Mouse (Mus musculus) cerebellum, postnatal 25 days (tissue): ENCODE data around the gene Parva.

Experiments
- DNase-seq, 2 experiments: peaks; one replicate each; pipeline ENCODE4 v3.0.0; 2021; ENCODE audit warnings: mixed read lengths in 2 of 2

Gene Parva

DNA sequence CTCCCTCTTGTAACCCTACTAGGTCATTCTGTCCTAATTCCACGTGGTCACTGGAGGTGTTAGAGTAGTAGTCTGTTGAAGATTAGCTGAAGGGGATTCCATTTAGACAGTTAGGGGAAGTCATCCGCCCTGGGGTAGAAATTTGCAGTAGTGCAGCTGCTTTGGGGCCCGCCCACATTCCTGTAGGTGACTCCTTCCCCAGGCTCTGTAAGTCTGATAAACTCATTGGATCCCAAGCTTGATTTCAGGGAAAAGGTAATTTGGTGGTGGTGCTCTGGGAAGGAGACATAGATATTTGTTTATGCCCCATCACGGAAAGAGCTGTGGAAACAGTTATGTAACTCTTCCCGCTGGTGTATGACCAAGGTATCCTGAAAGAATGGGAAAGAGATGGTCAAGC, 494 bp upstream of the Parva start:
- DNase-seq = no peak

DNA sequence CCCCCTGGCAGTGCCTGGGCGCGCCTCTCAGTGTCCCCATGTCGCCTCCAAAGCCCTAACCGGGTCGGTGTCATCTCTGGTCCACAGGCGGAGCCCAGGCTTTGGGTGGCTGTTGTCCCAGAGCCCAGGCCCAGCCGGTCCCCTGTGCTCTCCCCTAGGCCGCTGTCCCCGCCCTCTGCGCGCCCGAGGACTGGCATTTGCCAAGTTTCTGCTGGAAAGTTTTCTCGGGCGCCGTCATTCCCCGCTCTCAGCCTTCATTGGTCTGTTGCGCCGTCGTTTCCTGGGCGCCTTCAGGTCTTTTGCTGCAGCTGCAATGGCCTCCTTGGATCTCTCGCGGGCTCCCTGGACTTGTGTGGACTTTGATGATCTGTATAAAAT, 842 bp downstream of the Parva start:
- DNase-seq = peak in 1 of 2 experiments; percentile 84

DNA sequence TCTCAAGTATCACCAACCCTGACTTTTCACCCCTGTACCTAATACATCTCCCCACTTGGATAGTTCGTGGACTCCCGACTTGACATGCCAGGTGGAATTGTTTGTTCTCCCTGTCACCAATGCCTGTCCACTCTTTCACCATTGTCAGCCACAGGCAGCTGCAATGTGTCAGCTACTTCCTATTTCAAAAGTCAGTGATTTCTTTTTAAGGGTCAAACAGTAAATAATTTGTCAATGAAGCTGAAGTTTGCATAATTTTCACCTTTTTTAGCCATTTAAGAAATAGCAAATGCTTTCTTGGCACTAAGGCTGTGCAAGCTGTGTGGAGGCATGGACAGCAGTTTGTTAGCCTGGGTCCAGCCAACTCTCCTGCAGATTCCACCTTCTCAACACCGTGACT, 12.5 kb downstream of the Parva start:
- DNase-seq = peak; percentile 23 to 40

DNA sequence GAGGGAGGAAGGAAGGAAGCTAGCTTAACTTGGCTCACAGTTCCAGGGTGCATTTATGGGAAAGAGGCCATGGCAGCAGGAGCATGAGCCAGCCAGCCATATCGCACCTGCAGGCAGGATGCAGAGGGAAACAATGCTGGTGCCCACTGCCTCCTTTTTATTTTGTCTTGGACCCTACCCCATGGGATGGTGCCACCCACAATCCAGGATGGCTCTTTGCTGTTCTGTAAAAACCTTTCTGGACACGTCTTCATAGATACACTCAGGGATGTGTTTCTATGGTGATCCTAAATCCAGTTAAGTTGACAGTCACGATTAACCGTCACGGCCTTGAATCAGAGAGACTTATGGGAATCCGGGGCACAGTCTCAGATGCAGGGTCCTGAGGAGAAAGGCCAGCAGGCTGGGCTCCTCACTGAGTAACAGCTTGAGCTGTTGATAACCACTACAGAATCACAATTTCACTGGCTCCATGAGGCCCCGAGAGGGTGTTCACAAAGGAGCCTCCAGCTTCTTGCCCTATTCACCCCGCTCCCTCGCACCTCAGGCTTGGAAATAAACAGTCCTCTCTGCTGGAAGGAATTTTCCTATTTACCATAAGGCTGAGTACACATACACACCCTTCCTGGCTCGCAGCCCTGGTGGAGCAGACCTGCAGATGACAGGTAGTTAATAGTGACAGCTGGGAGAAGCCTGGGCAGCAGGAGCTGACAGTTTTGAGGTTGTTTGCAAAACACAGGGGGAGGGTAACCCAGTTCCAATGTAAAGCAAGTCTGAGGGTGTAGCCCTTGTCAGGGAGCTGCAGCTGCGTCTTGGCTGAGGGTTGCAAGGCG, 17.1 kb downstream of the Parva start:
- DNase-seq = peak; percentile 72 to 82

DNA sequence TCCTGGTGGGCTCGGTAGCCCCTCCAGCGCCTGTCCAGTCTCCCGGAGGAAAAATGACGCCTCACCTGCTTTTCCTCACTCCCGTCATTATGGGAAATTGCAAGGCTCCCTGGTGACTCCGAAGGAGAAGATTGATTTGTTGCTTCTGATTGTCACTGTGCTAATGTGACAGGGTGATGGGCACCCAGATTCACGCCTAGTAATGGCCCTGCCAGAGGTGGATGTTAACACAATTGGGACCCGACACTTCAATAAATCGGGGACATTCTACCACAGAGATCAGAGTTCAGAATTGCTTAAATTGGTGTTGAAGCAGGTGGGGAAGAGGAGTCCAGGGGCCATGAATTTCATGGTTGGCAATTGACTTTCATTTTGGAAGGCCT, 17.7 kb downstream of the Parva start:
- no peak for DNase-seq

DNA sequence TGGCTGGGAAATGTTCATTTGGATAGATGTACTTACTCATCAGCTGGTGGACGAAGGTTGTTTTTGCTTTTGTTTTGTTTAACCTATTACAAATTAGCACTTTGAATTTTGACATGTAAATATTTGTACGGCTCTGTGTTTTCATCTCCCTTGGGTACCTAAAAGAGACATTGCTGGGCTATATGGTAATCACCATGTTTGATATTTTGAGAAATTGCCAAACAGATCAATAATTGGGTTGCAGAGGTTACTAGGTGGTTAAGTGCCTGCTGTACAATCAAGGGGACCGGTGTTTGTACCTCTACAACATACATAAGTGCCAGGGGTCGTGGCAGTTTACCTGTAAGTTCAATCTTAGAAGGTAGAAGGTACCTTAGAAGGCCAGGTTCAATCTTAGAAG, 19.2 kb downstream of the Parva start:
- no peak for DNase-seq

DNA sequence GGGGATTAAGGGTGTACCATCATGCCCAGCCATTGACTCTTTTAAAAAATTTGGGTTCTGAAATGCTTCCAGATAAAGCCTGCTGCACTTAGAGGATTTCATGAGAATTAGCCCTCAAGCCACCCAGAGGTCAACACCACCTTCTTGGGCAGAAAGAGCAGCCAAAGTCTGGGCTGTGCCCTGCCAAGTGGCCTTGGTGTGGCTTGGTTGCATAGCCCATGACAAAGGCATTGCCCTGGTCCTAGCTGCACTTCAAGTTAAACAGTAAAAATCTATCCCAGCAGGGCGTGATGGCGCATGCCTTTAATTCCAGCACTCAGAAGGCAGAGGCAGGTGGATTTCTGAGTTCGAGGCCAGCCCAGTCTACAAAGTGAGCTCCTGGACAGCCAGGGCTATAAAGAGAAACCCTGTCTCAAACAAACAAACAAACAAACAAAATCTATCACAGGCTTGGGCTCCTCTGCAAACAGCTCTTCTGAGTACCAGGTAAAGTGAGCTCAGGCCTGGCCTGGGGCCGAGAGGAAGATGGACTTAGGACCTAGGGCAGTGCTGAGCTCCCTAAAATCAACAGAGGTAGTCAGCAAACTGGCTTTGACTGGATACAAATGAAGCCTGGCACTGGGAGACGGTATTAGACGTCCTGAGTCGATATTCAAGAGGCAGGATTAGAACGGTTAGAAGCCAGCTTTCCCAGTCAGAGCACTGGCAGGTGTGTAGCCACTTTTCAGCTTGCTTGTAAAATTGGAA, 22.8 kb downstream of the Parva start:
- no peak for DNase-seq

DNA sequence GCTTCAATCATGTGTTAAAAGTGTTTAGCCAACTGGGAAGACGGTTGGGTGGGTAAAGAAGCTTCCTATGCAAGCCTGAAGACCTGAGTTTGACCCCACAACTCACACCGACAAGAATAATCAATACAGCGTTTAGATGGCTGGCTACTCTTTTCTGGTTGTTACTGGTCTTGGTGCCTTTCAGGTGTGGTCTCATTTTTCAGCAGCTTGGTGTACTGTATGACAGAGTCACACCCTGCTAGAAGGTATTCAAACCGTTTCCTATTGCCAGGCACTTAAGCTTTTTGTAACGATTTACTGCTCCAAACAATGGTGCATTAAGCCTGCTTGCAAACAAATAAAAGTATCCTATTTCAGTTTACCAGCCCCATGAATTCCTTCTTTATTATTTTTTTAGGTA, 25.2 kb downstream of the Parva start:
- no peak for DNase-seq

DNA sequence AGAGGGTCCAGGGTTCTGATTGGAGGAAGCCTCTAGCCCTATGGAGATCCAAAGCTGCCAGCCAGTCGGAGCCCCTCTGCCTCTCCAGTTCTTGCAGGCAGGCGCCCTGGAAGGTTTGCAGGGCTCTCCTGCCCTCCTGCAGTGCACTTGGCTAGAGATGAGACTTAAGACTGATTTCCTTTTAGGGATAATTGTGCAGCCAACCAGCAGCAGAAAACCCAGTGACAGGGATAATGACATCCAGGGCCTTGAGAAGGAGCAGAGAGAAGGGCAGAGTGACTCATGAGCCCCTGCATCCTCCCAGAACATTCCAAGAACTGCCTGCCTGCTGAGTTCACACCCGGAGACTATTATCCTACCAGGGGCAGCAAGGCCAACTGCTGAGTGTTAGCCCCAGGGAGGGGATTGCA, 26.5 kb downstream of the Parva start:
- peak; percentile 30 to 46 for DNase-seq

DNA sequence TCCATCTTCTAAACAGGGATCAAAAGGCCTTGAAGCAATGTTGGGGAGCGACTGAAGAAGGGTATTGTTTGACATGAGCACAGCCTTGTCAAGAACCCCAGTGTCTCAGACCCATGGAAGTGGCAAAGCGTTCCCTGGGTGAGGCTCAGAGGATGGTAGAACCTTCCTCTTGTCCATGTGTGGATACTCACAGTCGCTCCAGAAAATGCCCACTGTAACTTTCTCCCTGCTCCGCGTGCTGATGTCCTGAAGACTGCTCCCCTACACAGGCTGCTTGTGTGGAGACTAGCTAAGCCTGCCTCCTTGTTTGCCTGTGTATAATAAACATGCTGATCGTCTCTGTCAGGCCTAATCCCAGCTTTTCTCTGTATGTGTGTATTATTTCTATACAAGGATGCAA, 27.1 kb downstream of the Parva start:
- no peak for DNase-seq

DNA sequence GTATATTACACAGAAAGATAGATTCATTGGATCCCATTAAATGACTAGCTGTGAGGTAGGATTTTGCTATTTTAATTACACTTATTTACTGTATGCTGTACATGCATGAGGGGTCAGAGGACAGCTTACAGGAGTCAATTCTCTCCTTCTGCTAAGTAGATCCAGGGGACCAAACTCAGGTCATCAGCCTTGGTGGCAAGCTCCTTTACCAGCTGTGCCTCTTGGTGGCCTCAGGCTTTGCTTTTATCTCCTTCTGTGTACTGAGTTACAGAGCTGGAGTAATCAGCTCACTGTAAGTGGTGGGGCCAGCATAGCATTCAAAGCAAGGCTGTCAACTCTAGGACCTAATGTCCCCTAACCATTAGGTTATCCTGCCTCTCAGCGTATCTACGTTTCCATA, 27.6 kb downstream of the Parva start:
- DNase-seq = no peak

DNA sequence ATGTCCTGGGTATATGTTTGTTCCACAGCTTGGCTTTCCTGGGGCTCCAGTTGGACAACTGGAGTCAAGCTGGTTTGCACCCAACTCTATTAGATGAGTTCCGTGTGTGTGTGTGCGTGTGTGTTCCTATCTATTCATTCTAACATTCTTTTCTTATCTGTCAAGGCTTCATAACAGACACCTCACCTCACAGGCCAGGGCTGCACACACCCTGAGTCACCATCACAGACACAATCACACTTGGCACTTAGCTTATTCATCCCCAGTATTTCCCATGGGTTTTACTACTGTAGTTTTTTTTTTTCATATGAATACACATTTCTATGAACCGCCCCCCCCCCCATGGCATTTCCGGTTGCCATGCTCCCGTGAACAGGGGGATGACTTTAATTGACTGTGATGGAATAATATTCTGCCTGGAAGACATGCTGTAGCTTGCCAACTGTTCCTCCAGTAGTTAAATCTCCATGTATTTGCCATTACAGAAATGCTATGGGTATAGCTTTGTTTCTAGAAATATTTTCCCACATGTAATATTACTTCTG, 28.3 kb downstream of the Parva start:
- no peak for DNase-seq

DNA sequence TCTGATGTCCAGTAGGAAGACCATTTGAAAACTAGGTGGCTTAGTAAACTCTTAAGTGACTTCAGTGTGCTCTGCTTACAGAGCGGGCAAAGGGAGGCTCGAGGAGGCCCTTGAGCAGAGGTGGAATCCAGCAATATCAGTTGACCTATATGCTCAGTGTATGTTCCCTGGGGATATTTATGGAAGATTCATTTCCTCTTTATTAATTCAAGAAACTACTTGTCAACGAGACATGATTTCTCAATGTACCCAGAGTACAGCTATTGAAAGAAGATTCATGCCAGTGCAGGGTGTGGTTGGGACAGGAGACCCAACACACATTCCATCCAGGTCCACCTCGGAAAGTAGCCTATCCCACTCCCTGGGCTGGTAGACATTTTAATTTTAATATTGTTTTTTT, 30.1 kb downstream of the Parva start:
- no peak for DNase-seq

DNA sequence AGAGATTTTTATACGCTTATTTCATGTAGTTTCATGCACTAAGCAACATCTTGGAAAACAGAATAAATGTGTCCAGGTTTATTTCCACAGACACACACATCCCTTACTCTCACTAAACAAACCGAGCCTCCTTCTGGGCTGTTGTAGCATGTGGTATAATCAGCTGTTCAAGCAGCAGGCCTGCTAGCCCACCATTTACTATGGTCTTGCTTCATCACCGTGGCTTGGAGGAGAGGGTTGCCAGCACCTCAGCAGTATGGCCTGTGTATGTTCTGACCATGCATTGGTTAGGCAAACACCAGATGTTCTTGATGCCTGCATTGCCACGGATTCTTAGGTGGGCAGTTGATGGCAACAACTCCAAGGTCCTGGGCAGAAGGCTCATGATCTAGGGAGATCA, 30.6 kb downstream of the Parva start:
- no peak for DNase-seq

DNA sequence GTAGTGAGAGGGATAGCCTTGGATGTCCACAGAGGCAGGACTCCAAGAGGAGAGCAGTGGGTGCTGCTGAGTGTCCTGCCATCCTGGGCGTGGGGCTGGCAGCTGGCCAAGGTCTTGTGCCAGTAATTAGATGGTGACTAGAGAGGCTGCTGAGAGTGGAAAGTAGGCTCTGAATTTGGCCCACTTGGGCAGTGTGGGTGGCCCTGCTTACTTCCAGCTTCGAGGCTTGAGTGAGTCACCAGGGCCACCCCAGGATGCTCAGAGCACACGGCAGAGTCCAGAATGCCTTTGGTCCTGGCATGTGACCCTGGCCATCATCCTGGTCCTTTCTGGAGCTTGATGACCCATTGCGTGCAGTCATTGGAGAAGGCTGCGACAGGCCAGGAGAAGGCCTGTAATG, 31.1 kb downstream of the Parva start:
- peak; percentile 74 to 84 for DNase-seq

DNA sequence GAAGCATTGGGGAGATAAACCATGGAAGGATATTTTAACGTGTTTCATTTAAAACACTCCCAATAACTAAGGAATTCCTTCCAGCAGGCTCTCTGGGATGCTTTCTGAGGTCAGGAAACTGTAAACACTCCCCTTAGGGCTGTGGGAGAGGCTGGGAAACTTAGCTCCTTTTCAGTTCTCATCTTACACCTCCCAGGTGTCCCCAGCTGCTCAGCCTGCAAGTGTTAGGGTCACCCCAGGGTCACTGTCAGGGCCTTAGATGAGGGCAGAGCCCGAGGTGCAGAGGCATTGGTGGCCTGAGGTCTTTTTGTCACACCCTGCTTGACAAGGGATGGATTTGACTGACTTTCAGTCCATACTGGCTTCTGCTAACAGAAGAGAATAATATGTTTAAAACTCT, 35.8 kb downstream of the Parva start:
- no peak for DNase-seq

DNA sequence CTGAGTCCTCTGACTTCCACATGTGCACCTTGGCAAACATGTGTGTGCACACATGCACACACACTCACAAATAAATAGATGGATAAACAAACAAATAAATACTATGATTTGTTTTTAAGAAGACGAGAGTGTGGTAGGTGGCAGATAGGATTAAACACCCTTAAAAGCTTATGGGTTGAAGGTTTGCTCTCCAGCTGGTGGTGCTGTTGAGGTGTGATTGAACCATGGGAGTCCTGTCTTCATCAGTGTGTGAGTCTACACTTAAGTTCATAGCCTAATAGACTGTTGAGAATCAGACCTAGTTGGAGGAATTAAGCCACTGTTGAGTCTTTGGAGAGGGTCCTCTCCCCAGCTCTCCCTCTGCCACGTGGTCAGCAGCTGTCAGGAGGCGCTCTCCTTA, 38.6 kb downstream of the Parva start:
- DNase-seq = peak in 1 of 2 experiments; percentile 38

DNA sequence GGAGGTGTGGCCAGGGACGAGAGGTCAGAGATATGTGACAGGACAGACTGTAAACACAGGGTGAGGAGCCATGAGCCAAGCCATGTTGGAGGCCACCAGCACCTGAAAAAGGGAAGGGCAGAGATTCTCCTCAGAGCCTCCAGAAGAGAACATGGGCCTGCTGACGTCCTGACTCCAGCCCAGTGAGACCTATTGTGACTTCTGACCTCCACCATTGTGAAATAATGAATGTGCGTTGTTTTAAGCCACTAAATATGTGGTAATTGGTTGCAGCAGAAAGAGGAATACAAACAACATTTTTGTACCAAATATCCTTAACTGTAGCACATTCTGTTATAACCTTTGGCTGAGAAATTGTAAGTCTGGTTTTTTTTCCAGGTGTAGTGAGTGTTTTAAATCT, 39.5 kb downstream of the Parva start:
- DNase-seq = no peak

DNA sequence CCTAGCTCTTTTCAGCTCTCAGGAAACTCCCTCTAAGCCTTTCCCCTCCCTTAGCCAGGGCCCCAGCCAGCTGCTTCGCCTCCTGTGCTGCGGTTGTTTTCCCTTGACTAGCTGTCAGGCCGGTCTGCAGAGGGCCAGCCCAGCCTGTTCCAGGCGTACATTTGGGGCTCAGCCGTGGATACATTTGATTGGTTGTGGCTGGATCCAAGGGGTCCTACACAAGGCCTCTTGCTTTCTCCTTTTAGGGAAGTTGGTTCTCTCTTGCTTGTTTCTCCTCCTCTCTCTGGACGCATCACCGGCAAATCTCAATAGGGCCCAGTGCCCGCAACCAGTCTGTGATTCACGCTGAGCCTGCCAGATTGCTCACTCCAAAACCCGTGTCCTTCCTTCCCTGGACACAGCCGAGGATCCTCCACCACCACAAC, 40.4 kb downstream of the Parva start:
- DNase-seq = peak; percentile 64 to 70

DNA sequence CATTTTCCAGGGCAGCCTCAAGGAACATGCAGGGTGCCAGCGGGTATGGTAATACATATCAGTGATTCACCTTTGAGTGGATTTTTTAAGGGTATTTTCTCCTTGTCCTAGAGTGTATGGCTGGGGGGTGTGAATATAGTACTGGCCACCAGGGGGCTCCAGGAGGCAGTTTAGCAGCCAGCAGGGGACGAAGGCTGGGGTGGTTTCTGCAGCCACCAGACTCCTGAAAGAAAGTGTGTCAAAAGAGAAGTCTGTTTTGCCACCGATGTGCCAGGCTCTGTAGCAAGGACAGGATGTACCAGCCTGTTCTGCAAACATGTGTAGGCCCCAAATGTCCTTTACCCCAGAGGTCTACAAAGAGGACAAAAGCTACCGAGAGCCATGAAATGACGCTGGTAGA, 42.5 kb downstream of the Parva start:
- DNase-seq = peak; percentile 83 to 88

DNA sequence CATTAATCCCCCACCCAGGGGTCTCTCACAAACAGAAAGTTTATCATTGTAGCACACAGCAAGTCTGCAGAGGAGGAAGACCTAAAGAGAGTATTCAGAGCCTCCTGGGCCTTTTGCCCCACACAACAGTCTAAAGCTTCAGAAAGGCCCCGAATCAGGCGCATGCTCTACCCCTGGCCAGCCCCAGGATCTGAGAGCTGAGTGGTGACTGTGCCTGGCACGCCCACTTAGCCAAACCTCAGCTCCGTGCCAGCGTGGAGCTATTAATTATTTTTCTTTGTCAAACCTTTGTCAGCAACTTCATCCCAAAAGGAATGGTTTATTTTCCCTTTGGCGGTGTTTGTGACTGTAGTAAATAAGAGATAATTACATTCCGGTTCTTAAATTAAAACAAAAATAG, 44.0 kb downstream of the Parva start:
- no peak for DNase-seq

DNA sequence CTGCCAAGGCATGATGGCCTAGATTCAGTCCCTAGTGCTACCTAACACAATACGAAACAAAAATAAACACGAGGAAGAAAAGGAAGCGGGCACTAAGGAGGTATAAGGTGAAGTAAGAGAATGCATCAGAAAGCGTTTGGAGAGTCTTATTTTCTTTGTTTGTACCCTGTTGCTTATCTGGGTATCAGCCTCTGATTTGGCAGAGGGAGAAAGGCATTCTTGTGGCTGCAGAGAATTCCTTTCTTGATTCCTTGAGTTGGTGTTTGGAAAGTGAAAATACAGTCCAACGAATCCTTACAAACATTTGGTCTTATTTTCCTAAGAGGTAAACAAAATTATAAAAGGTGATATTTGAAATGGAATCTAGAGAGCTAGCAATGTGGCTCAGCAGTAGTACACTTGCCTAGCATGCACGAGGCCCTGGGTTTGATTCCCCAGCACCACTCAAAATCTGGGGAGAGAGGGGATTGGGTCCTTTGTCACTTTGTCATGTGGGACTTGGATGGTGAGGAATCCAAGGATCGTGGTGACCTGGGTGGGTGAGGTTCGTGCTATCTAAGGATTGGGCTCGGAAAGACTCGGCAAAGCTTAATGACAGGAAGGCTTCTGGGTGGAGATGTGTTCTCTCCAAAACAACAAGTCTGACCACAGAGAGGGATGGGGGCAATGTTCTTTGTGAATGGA, 44.9 kb downstream of the Parva start:
- no peak for DNase-seq

DNA sequence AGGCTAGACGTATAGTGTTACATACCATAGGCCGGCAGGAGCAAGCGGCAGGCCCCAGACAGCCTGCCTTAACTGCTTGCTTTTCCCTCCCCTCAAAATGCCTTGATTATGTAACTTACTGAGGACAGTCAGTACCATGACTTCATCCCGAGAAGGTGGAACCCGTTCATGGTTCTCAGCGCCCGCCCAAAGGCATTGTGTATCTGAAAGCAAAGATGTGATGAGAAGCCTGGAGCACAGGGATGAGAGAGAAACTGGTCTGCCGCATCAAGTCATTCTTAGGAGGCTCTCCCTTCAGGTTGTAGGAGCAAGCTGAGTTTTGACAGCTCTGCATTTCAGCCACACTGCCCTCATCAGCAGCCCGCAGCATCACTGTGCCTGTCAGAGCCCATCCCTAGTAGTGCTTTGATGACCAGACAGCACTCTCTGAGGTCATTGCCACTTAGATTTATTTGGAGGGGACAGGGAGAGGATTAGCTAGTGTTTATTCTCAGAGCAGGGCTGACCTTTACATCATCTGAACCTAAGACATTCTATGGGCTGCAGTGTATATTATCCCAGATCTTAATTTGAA, 45.5 kb downstream of the Parva start:
- no peak for DNase-seq
